Mouse (Mus musculus) stomach, embryonic 15.5 days (tissue): Measurements from ENCODE around the gene Twnk. TPM values are rescaled to one million over a fixed set of nuclear protein-coding genes. Genes with fewer than 3 reads are reported as not detected.
A peak's percentile ranks its signal among the peaks of the same experiment; 100 is the strongest.

Source experiments
- ATAC-seq: fragments of 200-750 bp; cut with Nextera tagmentation; 2 replicates; pipeline ENCODE4 v1.8.0; 2017; ENCODE audit warnings: low read depth, moderate number of reproducible peaks, moderate TSS enrichment; ENCODE audit not compliant: insufficient read depth, low FRiP score
- H3K27ac ChIP-seq: fragments of 300-500 bp; sonication (generic); 2 replicates; pipeline ENCODE4 v1.5.1; 2015; ENCODE audit warnings: mild to moderate bottlenecking, inconsistent platforms
- H3K27me3 ChIP-seq: fragments of 300-500 bp; sonication (generic); replicated peaks from 2 replicates; pipeline ENCODE4 v1.6.1; 2015; ENCODE audit warnings: inconsistent platforms
- H3K36me3 ChIP-seq: fragments of 300-500 bp; sonication (generic); 2 replicates; pipeline ENCODE4 v1.6.1; 2015; ENCODE audit warnings: inconsistent platforms
- H3K4me1 ChIP-seq: fragments of 300-500 bp; sonication (generic); 2 replicates; pipeline ENCODE4 v1.6.1; 2015; ENCODE audit warnings: inconsistent platforms
- H3K4me2 ChIP-seq: fragments of 300-500 bp; sonication (generic); 2 replicates; pipeline ENCODE4 v1.6.1; 2015; ENCODE audit warnings: mild to moderate bottlenecking, inconsistent platforms
- H3K4me3 ChIP-seq: fragments of 300-500 bp; sonication (generic); replicated peaks from 2 replicates; pipeline ENCODE4 v1.5.1; 2015; ENCODE audit warnings: inconsistent platforms
- H3K9ac ChIP-seq: fragments of 300-500 bp; sonication (generic); 2 replicates; pipeline ENCODE4 v1.6.1; 2015; ENCODE audit warnings: inconsistent platforms
- H3K9me3 ChIP-seq: fragments of 300-500 bp; sonication (generic); 2 replicates; pipeline ENCODE4 v1.6.1; 2016; ENCODE audit warnings: inconsistent platforms
- WGBS: fragments of 180-500 bp; shearing (Covaris S2); methylation state at CpG from one replicate; pipeline ENCODE4 v1.1.7; 2015; 5-methylcytosine and 5-hydroxymethylcytosine counted together
- polyA plus RNA-seq: library from polyadenylated mRNA; unstranded; fragments of >200 nt; fragmentation: Nextera tagmentation; extraction: Ambion mirVana; gene quantifications from 2 replicates; pipeline ENCODE4 v1.2.1, GENCODE M21; 2015

Twnk gene
- 18.3 and 19.8 TPM in 2 replicates for polyA plus RNA-seq

DNA sequence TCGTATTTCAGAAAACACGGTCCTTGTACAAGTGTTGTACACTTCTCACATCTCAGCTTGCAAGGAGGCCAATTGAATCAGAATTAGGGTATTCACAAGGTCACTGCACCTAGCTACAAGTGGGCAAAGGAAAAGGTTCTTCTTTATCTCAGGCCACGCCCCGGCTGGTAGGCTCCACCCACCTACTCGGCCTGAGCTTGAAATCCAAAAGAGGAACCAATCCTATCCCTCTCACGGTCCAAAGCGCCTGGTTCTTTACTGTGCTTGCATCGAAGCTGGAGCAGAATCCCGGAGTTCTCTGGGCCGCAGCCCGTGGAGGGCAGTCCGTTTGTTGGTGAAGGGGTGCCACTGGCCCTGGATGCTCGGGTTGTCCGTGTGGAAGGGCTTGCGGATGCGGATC, at the start of gene Twnk:
Twnk (plus strand) TSS at position 220 of the 400 bp plus-strand sequence.
- H3K4me1 ChIP-seq, result peaks cover 25% of the 10 kb centered on the region
- peaks cover 13% of the 10 kb centered on the region for H3K36me3 ChIP-seq
- ATAC-seq, result no peak
- peak within 1 kb of the TSS; percentile 93 for H3K4me2 ChIP-seq
- peak within 1 kb of the TSS; percentile 99 for H3K4me3 ChIP-seq
- peak within 1 kb of the TSS; percentile 85 for H3K27ac ChIP-seq
- 11% methylated on average over 16 of the region's 16 CpGs for WGBS
- peak within 1 kb of the TSS; percentile 77 for H3K9ac ChIP-seq
- H3K27me3 ChIP-seq, result no peaks in the 10 kb centered on the region
- H3K9me3 ChIP-seq, result no peaks in the 10 kb centered on the region

DNA sequence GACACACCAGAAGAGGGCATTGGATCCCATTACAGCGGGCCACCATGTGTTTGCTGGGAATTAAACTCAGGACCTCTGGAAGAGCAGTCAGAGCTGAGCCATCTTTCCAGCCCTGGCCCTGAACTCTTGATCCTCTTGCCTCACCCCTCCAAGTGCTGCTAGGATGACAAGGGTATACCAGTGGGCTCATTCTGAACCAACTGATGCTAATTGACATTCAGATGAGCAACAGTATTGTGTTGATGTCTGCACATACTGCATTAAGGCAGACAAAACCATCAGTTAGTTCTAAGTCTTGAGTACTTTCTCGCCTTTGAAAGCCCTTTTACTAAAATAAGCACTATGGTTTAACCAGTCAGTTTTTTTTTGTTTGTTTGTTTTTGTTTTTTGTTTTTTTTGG, 45.8 kb upstream of the Twnk start:
- peaks cover 46% of the 10 kb centered on the region for H3K36me3 ChIP-seq
- no peaks in the 10 kb centered on the region for H3K9me3 ChIP-seq
- H3K4me3 ChIP-seq, result no peak overlapping the region

DNA sequence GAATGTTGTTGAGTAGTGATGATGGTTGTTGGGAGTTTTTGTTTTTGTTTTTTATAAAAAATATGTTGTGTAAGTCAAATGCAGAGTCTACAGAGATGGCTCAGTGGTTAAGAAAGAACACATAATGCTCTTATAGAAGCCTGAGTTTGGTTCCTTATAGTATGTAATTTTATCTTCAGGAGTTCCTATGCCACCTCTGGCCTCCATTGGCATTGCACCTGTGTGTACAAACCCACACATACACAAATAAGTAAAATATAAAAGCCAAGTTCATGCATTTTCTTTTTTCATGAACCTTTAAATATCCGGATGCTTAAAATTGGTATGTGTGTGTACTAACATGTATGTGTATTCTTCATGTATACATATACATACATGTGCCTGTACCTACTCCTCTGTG, 39.5 kb upstream of the Twnk start:
- no peaks in the 10 kb centered on the region for H3K9me3 ChIP-seq

More for the DNA sequence above, 45.8 kb upstream of the Twnk start:
- ATAC-seq, result no peak
- no peak overlapping the region for H3K4me2 ChIP-seq
- no peaks in the 10 kb centered on the region for H3K27me3 ChIP-seq
- H3K9ac ChIP-seq, result no peak overlapping the region
- no peaks in the 10 kb centered on the region for H3K4me1 ChIP-seq
- H3K27ac ChIP-seq, result no peak overlapping the region
- WGBS, result 92% methylated on average over 2 of the region's 2 CpGs

DNA sequence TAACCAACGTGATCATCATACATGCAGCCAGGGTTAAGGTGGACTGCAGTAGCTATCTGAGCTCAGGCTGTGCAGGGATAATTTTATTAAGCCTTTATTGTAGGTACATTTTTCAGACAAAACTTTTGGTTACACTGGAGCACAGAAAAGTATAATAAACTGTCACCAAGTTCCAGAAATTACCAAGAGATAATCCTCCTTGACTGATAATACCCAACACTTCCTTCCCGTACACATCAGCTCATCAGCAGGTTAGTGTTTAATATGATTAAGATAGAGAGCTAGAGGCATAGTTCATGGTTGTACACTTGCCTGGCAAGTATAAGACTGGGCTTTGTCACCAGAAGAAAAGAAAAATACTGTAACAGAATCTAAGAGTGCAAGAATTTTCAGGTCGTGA, 37.1 kb upstream of the Twnk start:
- no peaks in the 10 kb centered on the region for H3K9me3 ChIP-seq
- H3K4me3 ChIP-seq, result no peak overlapping the region
- ATAC-seq, result no peak
- H3K9ac ChIP-seq, result no peak overlapping the region
- 84% methylated on average over 3 of the region's 3 CpGs for WGBS
- H3K4me1 ChIP-seq, result no peaks in the 10 kb centered on the region
- H3K4me2 ChIP-seq, result no peak overlapping the region
- peaks cover 63% of the 10 kb centered on the region for H3K36me3 ChIP-seq
- no peaks in the 10 kb centered on the region for H3K27me3 ChIP-seq
- H3K27ac ChIP-seq, result no peak overlapping the region

More for the DNA sequence above, 39.5 kb upstream of the Twnk start:
- H3K9ac ChIP-seq, result no peak overlapping the region
- H3K27me3 ChIP-seq, result no peaks in the 10 kb centered on the region
- WGBS, result 95% methylated on average over 1 of the region's 1 CpGs
- H3K4me1 ChIP-seq, result no peaks in the 10 kb centered on the region
- peaks cover 51% of the 10 kb centered on the region for H3K36me3 ChIP-seq
- H3K4me3 ChIP-seq, result no peak overlapping the region
- no peak overlapping the region for H3K27ac ChIP-seq
- no peak for ATAC-seq
- H3K4me2 ChIP-seq, result no peak overlapping the region

DNA sequence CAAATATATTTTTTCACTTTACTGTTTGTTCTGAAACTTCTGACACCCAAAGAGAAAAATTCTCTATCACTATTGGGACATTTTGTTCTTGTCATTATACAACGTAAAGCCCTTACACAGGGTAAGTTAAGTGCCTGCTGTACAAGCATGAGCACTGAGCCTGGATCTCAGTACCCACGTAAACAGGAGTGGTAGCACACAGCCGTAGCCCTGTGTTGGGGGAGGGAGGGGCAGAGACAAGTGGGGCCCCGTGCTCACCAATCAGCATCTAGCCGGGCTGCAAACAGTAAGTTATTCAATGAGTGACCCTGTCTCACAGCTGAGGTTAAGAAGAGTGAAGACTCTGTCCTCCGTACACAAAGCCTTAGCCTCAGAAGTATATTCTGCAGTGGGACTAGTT, 28.8 kb upstream of the Twnk start:
- Histone ChIP-seq H3K9me3 (no peaks in the 10 kb centered on the region), H3K4me1 (no peaks in the 10 kb centered on the region), H3K27ac (no peak overlapping the region), H3K27me3 (no peaks in the 10 kb centered on the region), H3K9ac (no peak overlapping the region), H3K4me3 (no peak overlapping the region), H3K4me2 (no peak overlapping the region), H3K36me3 (peaks cover 70% of the 10 kb centered on the region)
- ATAC-seq, result no peak
- 72% methylated on average over 6 of the region's 6 CpGs for WGBS

DNA sequence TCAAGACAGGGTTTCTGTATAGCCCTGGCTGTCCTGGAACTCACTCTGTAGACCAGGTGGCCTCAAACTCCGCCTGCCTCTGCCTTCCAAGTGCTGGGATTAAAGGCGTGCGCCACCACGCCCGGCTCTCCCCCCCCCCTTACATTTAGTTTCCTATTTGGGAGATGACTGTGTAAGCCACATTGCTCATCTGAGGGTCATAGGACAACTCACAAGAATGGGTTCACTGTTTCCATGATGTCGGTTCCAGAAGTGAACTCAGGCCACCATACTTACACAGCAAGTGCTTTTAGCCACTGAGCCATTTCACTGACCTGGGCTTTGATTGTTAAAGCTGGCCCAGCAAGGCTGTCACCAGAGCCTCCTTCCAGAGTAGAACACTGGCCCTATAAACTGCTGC, 28.3 kb upstream of the Twnk start:
- 88% methylated on average over 6 of the region's 6 CpGs for WGBS
- no peak overlapping the region for H3K9ac ChIP-seq
- no peaks in the 10 kb centered on the region for H3K4me1 ChIP-seq
- H3K9me3 ChIP-seq, result no peaks in the 10 kb centered on the region
- H3K36me3 ChIP-seq, result peaks cover 69% of the 10 kb centered on the region
- H3K4me2 ChIP-seq, result no peak overlapping the region
- ATAC-seq, result no peak
- H3K27me3 ChIP-seq, result no peaks in the 10 kb centered on the region
- H3K4me3 ChIP-seq, result no peak overlapping the region
- no peak overlapping the region for H3K27ac ChIP-seq

DNA sequence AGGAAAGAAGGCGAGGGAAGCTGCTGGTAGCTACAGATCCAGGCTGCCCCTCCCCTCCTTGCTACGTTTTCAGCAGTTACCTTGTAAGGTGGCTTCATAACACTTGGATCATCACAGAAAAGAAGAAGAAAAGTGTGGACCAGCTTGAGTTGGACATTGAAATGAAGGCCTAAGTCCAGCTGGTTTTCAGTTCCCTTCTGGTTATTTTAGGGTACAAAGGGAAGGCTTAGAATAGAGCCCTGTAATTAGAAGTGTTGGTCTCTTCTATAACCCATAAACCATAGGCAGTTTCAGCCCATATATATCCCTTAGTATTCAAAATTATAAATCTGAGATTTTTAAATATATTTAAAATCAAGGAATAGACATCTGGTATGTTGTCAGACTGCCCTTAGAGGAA, 24.7 kb upstream of the Twnk start:
- Histone ChIP-seq H3K36me3 (peaks cover 38% of the 10 kb centered on the region), H3K27me3 (no peaks in the 10 kb centered on the region), H3K9ac (no peak overlapping the region), H3K4me1 (no peaks in the 10 kb centered on the region), H3K27ac (no peak overlapping the region), H3K4me2 (no peak overlapping the region), H3K4me3 (no peak overlapping the region), H3K9me3 (no peaks in the 10 kb centered on the region)
- 89% methylated on average over 1 of the region's 2 CpGs for WGBS
- ATAC-seq, result no peak

DNA sequence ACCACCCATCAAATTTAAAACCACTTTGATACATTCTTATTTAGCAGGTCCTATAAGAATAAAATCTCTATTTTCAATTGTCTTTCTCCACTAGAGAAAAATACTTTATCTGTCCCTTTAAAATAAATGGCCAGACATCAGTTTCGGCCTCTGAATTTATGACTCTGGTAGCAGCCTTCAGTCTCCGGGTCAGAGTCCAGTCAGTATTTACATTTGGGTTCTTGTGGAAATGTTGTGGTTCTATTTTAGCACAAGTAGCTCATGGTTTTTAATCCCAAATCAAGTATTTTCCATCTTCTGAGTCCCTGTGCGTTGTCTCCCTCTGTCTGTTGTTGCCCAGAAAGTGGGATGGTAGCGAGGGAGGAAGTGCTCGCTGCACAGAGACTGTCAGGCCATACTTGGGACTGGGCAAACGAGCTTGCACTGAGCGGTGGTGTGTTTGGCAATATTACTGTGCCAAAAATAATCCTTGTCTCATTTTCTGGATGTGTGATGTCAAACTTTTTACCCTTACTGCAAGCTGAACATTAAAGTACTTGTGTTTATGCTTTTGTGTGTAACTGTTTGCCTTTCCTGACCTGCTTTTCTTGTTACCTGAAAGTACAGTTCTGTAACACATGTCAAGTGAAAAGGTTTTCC, 22.9 kb upstream of the Twnk start:
- peaks cover 29% of the 10 kb centered on the region for H3K36me3 ChIP-seq
- H3K27ac ChIP-seq, result peak overlapping the region; percentile 23; the same call in 1 of the 2 replicates
- no peak overlapping the region for H3K9ac ChIP-seq
- no peaks in the 10 kb centered on the region for H3K9me3 ChIP-seq
- no peaks in the 10 kb centered on the region for H3K4me1 ChIP-seq
- ATAC-seq, result no peak
- no peaks in the 10 kb centered on the region for H3K27me3 ChIP-seq
- no peak overlapping the region for H3K4me3 ChIP-seq
- no peak overlapping the region for H3K4me2 ChIP-seq
- WGBS, result 67% methylated on average over 7 of the region's 7 CpGs

DNA sequence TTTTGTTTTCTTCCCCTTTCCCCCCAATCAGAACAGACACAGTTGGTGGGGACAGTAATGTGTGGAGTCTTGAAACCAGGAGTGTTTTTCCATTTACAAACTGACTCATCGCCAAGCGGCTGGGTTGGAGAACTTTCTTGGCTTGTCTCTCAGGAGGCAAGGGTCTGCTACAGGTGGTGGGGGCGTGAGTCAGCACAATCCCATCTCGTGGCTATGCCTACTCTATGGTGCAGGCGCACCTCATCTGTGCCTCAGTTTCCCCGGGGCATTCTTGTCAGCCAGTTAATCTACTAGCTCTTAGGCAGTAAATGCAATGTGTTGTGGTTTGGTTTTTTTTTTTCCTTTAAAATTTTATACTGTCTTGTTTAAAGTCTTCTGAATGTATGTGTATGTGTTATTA, 22.1 kb upstream of the Twnk start:
- Histone ChIP-seq H3K9me3 (no peaks in the 10 kb centered on the region), H3K27ac (no peak overlapping the region), H3K9ac (no peak overlapping the region), H3K4me1 (no peaks in the 10 kb centered on the region), H3K27me3 (no peaks in the 10 kb centered on the region), H3K4me3 (no peak overlapping the region), H3K36me3 (peaks cover 21% of the 10 kb centered on the region), H3K4me2 (no peak overlapping the region)
- whole genome bisulfite sequencing, result 88% methylated on average over 6 of the region's 6 CpGs
- ATAC-seq, result no peak

DNA sequence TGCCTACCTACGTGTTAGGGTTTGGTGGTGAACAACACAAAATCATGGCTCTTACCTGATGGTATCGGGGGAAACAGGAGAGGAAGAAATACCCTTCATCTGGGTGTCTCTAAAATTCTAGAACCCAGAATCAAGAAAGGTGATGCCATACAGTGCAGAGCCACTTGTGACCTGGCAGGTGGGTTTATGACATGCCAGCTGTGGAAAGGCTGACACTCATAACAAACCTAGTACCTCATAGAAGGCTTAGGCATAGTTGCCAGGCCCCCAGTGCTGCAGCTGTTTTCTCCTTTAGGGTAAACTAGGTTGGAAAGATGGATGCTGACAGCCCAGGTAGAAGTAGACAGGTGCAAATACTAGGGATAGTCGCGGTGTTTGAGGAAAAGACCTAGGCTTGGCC, 21.0 kb upstream of the Twnk start:
- Histone ChIP-seq H3K9me3 (no peaks in the 10 kb centered on the region), H3K4me3 (no peak overlapping the region), H3K9ac (no peak overlapping the region), H3K4me1 (peaks cover 5% of the 10 kb centered on the region; the same call in 1 of the 2 replicates), H3K36me3 (peaks cover 13% of the 10 kb centered on the region), H3K27ac (no peak overlapping the region), H3K4me2 (no peak overlapping the region), H3K27me3 (no peaks in the 10 kb centered on the region)
- 92% methylated on average over 4 of the region's 4 CpGs for WGBS
- ATAC-seq, result no peak

DNA sequence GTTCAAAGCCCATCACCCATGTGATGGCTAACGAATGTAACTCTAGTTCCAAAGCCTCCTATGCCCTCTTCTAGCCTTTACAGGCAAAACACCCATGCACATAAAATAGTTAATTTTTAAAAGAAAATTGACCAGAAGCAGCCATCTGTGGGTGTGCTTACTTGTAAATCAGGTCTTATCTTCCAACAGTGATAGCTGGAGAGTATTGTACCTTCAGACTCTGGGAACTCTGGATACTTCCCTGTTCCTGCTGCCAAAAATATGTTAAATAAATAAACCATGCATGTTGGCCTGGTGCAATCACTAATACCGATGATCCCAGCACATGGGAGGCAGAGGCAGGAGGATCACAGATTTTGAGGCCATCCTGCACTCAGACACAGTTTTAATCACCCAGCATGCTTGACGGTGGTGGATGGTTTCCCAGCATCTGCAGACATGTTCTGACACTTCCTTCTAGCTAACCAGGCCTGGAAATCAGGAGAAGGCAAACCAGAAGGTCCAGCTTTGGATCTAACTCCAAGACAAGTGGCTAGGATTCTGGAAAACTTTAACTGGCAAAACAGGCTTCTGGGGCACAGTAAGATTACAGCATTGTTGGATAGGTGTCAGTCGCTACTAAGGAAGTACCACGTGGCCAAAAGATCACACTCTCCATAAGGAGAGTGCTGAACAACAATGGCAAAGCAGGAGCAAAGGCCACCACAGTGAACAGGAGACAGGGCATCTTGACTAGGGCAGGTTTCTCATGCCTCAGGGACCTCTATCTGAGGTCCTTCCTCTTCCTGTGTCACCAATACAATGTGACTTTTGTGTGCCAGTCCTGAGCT, 20.1 kb upstream of the Twnk start:
- Histone ChIP-seq H3K4me1 (peaks cover 12% of the 10 kb centered on the region), H3K4me2 (no peak overlapping the region), H3K27ac (peak overlapping the region; percentile 55), H3K27me3 (no peaks in the 10 kb centered on the region), H3K9ac (no peak overlapping the region), H3K9me3 (no peaks in the 10 kb centered on the region), H3K4me3 (no peak overlapping the region), H3K36me3 (peaks cover 7% of the 10 kb centered on the region; the same call in 1 of the 2 replicates)
- 40% methylated on average over 5 of the region's 5 CpGs for WGBS
- no peak for ATAC-seq

DNA sequence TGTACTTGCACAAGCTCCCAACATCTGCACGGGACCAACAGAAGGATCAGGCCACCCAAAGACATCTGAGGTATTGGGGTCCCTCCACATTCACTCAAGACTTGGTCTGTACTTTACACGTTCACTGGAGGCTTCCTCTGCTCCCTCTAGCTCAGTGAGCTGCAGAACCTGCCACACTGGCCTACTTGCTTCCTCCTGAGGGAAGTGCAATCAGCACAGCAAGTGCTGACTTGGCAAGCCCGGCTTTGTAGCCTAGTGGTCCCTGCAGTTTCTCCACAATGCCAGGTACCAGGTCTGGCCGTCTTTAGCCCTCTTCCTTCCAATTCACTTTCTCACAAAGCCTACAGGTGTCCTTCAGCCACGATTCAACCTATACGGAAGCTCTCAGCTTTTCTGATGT, 18.5 kb upstream of the Twnk start:
- ATAC-seq, result no peak
- WGBS, result 68% methylated on average over 6 of the region's 6 CpGs

More for the DNA sequence above, 18.5 kb upstream of the Twnk start:
- H3K36me3 ChIP-seq, result no peaks in the 10 kb centered on the region
- no peaks in the 10 kb centered on the region for H3K27me3 ChIP-seq
- no peak overlapping the region for H3K4me3 ChIP-seq
- no peak overlapping the region for H3K9ac ChIP-seq
- no peaks in the 10 kb centered on the region for H3K9me3 ChIP-seq
- H3K27ac ChIP-seq, result no peak overlapping the region
- H3K4me1 ChIP-seq, result peaks cover 17% of the 10 kb centered on the region
- H3K4me2 ChIP-seq, result no peak overlapping the region
